In genomic region chr9:106821618-106822380, GRCm38 (mm10) we compare ENCODE assay signal across 8 mouse cellular contexts. TPM values are rescaled to one million over a fixed set of nuclear protein-coding genes. Genes with fewer than 3 reads are reported as not detected.
DNase-seq lines count a peak whose midpoint lies in the region; ATAC-seq and TF ChIP-seq lines count a peak whose summit lies in the region.

Gene Dcaf1, plus strand, starts transcription at chr9:106821874.

- peak within 1 kb of the TSS; percentile 61 for H3K4me2 ChIP-seq in embryonic facial prominence, embryonic 13.5 days
- peak within 1 kb of the TSS; percentile 61 for H3K4me2 ChIP-seq in limb, embryonic 12.5 days
- H3K4me2 ChIP-seq in midbrain, embryonic 15.5 days, result peak within 1 kb of the TSS; percentile 98

- under 1% methylated on average over 64 of the region's 71 CpGs for WGBS in embryonic facial prominence, embryonic 13.5 days
- 1% methylated on average over 70 of the region's 71 CpGs for WGBS in kidney, adult 2 months
- under 1% methylated on average over 44 of the region's 71 CpGs for WGBS in limb, embryonic 12.5 days
- WGBS in midbrain, embryonic 15.5 days, result under 1% methylated on average over 64 of the region's 71 CpGs
- under 1% methylated on average over 62 of the region's 71 CpGs for WGBS in spleen, adult 2 months

- ATAC-seq in embryonic facial prominence, embryonic 13.5 days (ENCODE audit: insufficient number of reproducible peaks, insufficient read depth, low FRiP score, low TSS enrichment, low read depth), result peak; percentile 96
- peak; percentile 96 for ATAC-seq in limb, embryonic 12.5 days (ENCODE audit: insufficient number of reproducible peaks, insufficient read depth, low FRiP score, low TSS enrichment, low read depth)
- peak; percentile 98 for ATAC-seq in midbrain, embryonic 15.5 days (replicated peaks)

- peak; percentile 99 for DNase-seq in 3134 (ENCODE audit: extremely low read depth, insufficient read length, low spot score)
- peak; percentile 92 to 96 for DNase-seq in adrenal gland, postnatal 36 days
- peak; percentile 94 to 97 for DNase-seq in heart, adult 18-20 months
- DNase-seq in kidney, adult 2 months, result peak; percentile 98
- DNase-seq in spleen, adult 2 months (ENCODE audit: low read depth in 1 of 2, low spot score in 2 of 2), result peak; percentile 92 to 99

- H3K9ac ChIP-seq in embryonic facial prominence, embryonic 13.5 days, result peak within 1 kb of the TSS; percentile 92
- peak within 1 kb of the TSS; percentile 93 for H3K9ac ChIP-seq in limb, embryonic 12.5 days (replicated peaks)
- peak within 1 kb of the TSS; percentile 72 for H3K9ac ChIP-seq in midbrain, embryonic 15.5 days

- H3K27ac ChIP-seq in embryonic facial prominence, embryonic 13.5 days, result peak within 1 kb of the TSS; percentile 92
- peak within 1 kb of the TSS; percentile 64; the same call in 1 of the 2 replicates for H3K27ac ChIP-seq in kidney, adult 2 months (ENCODE audit: insufficient read depth, low read depth, low read length)
- peak within 1 kb of the TSS; percentile 95 for H3K27ac ChIP-seq in limb, embryonic 12.5 days
- peak within 1 kb of the TSS; percentile 91 for H3K27ac ChIP-seq in midbrain, embryonic 15.5 days
- H3K27ac ChIP-seq in spleen, adult 2 months (ENCODE audit: insufficient read depth, low read length), result peak within 1 kb of the TSS; percentile 87

- H3K4me1 ChIP-seq in embryonic facial prominence, embryonic 13.5 days, result peaks cover 4% of the 10 kb centered on the region; the same call in 1 of the 2 replicates
- peaks cover 3% of the 10 kb centered on the region; the same call in 1 of the 2 replicates for H3K4me1 ChIP-seq in kidney, adult 2 months (ENCODE audit: control insufficient read depth, insufficient read depth, low read length)
- H3K4me1 ChIP-seq in limb, embryonic 12.5 days (replicated peaks), result no peaks in the 10 kb centered on the region
- H3K4me1 ChIP-seq in midbrain, embryonic 15.5 days, result peaks cover 13% of the 10 kb centered on the region
- H3K4me1 ChIP-seq in spleen, adult 2 months (ENCODE audit: control insufficient read depth, insufficient read depth, insufficient read length), result peaks cover 2% of the 10 kb centered on the region; the same call in 1 of the 2 replicates

- no peak for TF ChIP-seq CTCF in kidney, adult 2 months (conservative IDR thresholded peaks at IDR 0.05; ENCODE audit: insufficient read depth, insufficient read length, low read depth, low read length)
- TF ChIP-seq CTCF in spleen, adult 2 months (IDR thresholded peaks at IDR 0.05; ENCODE audit: extremely low read depth, insufficient read depth, insufficient read length, insufficient replicate concordance), result no peak

- H3K4me3 ChIP-seq in embryonic facial prominence, embryonic 13.5 days, result peak within 1 kb of the TSS; percentile 91
- H3K4me3 ChIP-seq in kidney, adult 2 months (ENCODE audit: insufficient read depth, low read depth, low read length), result peak within 1 kb of the TSS; percentile 92
- peak within 1 kb of the TSS; percentile 96 for H3K4me3 ChIP-seq in limb, embryonic 12.5 days (replicated peaks)
- H3K4me3 ChIP-seq in midbrain, embryonic 15.5 days, result peak within 1 kb of the TSS; percentile 88
- peak within 1 kb of the TSS; percentile 87 for H3K4me3 ChIP-seq in spleen, adult 2 months (ENCODE audit: extremely low read depth, insufficient read depth, insufficient read length)

- peak; percentile 57 for TF ChIP-seq POLR2A in kidney, adult 2 months (IDR thresholded peaks at IDR 0.05; ENCODE audit: low read depth, low read length)
- no peak for TF ChIP-seq POLR2A in spleen, adult 2 months (IDR thresholded peaks at IDR 0.05; ENCODE audit: low read depth, low read length)

- H3K9me3 ChIP-seq in embryonic facial prominence, embryonic 13.5 days, result no peaks in the 10 kb centered on the region
- 0 out of 2 replicates have a peak, but pooled peaks cover 3% of the 10 kb centered on the region for H3K9me3 ChIP-seq in limb, embryonic 12.5 days
- H3K9me3 ChIP-seq in midbrain, embryonic 15.5 days, result no peaks in the 10 kb centered on the region

- no peaks in the 10 kb centered on the region for H3K36me3 ChIP-seq in embryonic facial prominence, embryonic 13.5 days
- no peaks in the 10 kb centered on the region for H3K36me3 ChIP-seq in kidney, adult 2 months (ENCODE audit: control insufficient read depth, insufficient read depth, low read length)
- no peaks in the 10 kb centered on the region for H3K36me3 ChIP-seq in limb, embryonic 12.5 days
- no peaks in the 10 kb centered on the region for H3K36me3 ChIP-seq in midbrain, embryonic 15.5 days (replicated peaks)
- H3K36me3 ChIP-seq in spleen, adult 2 months (ENCODE audit: control insufficient read depth, insufficient read depth, low read length), result no peaks in the 10 kb centered on the region

- H3K27me3 ChIP-seq in embryonic facial prominence, embryonic 13.5 days, result no peaks in the 10 kb centered on the region
- H3K27me3 ChIP-seq in kidney, adult 2 months (replicated peaks; ENCODE audit: control insufficient read depth, insufficient read depth, low read length), result no peaks in the 10 kb centered on the region
- no peaks in the 10 kb centered on the region for H3K27me3 ChIP-seq in limb, embryonic 12.5 days
- H3K27me3 ChIP-seq in midbrain, embryonic 15.5 days (replicated peaks), result no peaks in the 10 kb centered on the region
- no peaks in the 10 kb centered on the region for H3K27me3 ChIP-seq in spleen, adult 2 months (ENCODE audit: control insufficient read depth, insufficient read depth, low read length)

RNA-seq across cellular contexts. Expression of gene Dcaf1, which starts in this region (rescaled TPM):
- 10 to 100 TPM; 32.8 to 34.5 TPM for total RNA-seq in adrenal gland, postnatal 36 days (2021)
- polyA plus RNA-seq in embryonic facial prominence, embryonic 13.5 days (2015; fragmentation: Nextera tagmentation; extraction: Ambion mirVana), result 21.5 and 26.7 TPM in 2 replicates
- total RNA-seq in heart, adult 18-20 months (2021), result 10 to 100 TPM; 26.5 to 35.4 TPM
- polyA plus RNA-seq in kidney, adult 2 months (2012; rRNA removed), result 12.4 and 14.7 TPM in 2 replicates
- 22.3 and 24.9 TPM in 2 replicates for polyA plus RNA-seq in limb, embryonic 12.5 days (2016; fragmentation: Nextera tagmentation; extraction: Ambion mirVana)
- polyA plus RNA-seq in midbrain, embryonic 15.5 days (2015; fragmentation: Nextera tagmentation; extraction: Ambion mirVana), result 20.2 and 20.9 TPM in 2 replicates
- polyA plus RNA-seq in spleen, adult 2 months (2012; rRNA removed), result 7.5 and 8.5 TPM in 2 replicates

Comparison
In these comparisons a context has a peak if more than half of its experiments do, and no peak if none do; other contexts are left out.
1. Peak in every context shown above with its lines: DNase-seq, ATAC-seq, H3K4me3 ChIP-seq and H3K27ac ChIP-seq.